Mouse (Mus musculus): Measurements from ENCODE around the gene Clip2.
"Not testable (repeated sequence)": the region's sequence is repeated elsewhere in the genome, so short reads cannot be mapped to it uniquely, and the experiment has no call there.

Clip2 gene

DNA sequence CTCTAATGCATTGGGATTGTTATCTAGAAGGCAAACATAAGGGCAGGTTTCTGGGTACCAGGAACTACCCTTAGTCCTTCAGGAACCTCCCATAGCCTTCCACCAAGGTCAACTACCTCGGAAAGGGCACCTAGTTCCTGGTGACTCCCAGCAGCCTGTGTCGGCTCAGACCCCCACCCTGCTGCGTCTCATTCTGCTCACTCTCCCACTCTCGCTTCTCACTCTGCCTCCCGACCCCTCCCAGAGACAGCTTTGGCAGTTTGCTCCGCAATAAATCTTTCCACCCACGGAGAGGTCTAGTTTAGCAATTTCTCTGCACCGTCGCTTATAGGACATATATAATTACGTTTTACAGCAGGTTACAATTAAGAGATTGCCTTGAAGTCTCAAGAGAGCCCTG is 64.2 kb downstream of the Clip2 start:
- no peak for DNase-seq

DNA sequence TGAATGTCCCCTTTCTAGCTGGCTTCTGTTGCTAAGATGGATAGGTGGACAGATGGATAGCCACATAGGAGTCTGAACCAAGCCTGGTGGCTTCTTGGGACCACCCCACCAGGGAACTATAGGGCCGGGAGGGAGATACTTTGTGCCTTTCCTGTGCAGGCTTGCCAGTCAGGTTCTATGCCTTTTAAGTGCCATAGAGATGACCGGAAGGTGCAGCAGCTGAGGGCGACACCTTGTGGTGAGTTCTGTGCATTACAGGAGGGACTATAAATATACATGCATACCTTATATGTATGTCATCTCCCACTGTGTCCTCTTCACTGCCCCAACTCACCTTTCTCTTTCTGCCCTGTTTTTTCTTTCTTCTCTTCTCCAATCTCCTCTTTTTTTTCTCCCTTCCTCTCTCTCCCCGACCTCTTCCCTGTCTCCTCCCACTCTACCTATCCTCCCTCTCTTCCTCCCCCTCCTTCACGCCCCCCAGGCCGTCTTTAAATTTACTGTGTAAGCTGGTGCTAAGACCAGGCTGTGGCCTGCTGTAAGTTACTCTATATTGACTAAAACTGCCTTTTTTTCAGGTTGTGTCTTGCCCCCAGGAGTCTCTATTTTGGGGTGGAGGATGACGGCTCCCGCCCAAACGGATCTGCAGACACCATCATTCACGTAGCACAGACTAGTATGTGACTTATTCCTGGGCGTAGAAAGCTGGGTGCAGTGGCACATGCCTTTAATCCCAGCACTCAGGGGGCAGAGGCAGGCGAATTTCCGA is 66.2 kb downstream of the Clip2 start:
- peak; percentile 71 to 85 for DNase-seq

DNA sequence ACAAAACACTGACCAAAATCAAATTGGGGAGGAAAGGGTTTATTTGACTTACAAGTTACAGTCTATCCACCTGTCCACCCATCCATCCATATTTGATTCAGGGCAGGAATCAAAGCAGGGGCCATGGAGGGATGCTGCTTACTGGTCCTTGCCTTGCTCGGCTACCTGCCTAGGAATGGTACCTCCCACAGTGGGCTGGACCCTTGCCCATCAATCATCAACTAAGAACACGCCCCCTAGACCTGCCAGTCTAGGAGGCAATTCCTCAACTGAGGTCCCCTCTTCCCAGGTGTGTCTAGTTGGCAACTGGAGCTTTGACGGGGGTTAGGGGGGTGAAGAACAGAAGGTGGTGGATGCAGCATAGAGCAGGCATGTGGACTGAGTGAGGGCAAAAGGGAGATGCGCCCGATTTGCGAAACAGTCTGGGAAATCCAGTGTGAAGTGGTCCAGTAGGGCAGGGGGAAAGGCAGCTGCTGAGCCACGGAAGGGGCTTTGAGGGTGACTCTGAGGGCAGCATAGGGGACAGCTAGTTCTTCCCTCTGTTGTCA is 67.0 kb downstream of the Clip2 start:
- DNase-seq, result no peak

DNA sequence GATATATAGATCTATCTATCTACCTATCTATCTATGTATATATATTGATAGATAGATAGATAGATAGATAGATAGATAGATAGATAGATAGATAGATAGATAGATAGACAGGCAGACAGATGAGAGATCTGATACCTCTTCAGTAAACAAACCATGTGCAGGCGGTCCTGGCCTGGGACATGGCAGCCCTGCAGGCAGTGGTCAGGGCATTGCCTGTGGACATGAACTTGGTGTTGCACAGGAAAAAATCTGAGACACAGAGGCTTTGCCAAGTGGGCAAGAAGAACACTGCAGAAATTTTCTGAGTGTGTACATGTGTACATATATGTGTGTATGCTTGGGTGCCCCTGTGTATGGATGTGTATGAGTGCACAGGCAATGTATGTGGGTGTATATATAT is 68.9 kb downstream of the Clip2 start:
- no peak for DNase-seq

DNA sequence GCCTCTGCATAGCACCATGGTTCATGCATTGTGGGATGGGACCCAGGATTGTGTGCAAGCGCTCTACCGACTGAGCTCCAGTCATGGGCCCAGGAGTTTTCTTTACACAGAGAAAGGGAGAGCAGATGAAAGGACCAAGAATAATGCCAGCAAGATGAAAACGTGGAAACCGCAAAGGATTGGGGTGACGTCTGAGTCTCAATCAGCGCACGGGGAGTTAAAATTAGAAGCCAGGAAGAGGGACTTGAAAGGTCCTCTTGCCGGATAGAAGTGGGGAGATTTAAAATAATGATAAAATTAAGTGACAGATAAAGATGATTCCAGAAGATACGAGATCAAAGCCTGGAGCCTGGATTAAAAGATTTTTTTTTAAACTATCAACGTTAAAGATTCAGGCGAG is 69.9 kb downstream of the Clip2 start:
- no peak for DNase-seq

DNA sequence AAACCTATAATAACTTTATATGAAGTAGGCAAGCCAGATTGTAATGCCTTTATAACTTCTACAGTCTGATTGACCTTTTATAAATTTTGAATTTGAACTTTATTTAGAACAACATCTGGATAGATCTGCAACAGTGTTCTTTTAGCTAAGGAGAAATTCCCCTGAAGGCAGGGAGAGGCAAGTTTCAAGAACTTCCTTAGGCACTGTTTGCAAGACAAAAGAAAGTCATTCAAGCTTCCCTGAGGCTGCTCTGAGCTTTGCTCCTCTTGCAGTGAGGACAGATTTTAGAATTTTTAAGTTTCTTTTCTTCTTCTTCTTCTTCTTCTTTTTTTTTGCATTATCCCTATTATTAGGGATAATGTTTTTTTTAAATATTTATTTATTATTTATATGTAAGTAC is 73.3 kb downstream of the Clip2 start:
- not testable (repeated sequence) for DNase-seq

DNA sequence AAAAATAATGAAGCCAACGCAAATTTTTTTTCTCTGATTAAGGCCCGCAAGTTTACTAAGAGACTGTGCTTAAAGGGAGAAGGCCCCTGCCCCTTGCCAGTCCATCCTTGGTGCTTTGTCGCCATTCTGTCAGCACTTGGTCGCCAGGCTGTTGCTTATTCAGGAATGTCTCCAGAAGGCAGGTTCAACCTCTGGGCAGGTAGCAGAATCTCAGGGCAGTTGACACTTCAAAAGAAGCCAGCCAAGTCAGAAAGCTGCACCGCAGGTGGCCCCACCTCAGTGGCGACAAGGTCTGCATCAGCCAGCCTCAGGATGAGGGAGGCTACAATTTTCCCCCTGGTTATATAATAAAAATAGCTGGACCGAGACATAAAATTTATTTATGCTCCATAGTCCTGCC is 76.5 kb downstream of the Clip2 start:
- DNase-seq, result not testable (repeated sequence)

DNA sequence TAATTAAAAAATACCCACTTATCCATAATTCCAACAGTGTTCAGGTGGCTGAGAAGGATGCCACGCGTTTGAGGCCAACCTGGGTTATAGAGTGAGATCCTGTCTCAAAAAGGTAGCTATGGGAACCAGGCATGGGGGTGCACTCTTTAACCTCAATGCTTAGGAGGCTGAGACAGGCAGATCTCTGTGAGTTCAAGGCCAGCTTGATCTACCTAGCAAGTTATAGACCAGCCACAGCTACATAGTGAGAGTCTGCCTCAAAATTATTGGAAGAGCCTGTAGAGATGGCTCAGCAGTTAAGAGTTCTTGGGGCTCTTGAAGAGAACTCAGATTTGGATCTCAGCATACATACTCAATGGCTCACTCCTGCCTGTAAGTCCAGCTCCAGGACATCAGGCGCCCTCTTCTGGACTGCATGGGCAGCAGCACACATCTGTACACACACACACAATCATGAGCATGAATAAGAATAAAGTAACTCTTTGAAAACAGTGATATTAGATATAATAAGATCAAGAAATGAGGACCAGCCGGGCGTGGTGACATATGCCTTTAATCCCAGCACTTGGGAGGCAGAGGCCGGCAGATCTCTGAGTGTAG is 77.1 kb downstream of the Clip2 start:
- no peak for DNase-seq

DNA sequence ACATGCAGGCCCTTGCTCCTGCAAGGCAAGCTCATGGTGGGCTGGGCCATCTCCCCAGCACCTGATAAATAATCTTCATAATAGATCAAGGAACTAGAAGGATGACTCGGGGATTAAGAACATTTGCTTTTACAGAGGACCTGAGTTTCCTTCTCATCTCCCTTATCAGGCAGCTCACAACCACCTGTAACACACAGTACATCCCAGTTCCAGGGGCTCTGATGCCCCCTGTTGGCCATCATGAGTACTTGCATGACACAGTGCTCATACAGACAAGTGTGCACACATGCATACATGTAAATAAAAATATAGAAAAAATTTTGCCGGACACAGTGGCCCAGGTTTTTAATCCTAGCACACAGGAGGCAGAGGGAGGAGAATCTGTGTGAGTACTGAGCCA is 78.3 kb downstream of the Clip2 start:
- no peak for DNase-seq

DNA sequence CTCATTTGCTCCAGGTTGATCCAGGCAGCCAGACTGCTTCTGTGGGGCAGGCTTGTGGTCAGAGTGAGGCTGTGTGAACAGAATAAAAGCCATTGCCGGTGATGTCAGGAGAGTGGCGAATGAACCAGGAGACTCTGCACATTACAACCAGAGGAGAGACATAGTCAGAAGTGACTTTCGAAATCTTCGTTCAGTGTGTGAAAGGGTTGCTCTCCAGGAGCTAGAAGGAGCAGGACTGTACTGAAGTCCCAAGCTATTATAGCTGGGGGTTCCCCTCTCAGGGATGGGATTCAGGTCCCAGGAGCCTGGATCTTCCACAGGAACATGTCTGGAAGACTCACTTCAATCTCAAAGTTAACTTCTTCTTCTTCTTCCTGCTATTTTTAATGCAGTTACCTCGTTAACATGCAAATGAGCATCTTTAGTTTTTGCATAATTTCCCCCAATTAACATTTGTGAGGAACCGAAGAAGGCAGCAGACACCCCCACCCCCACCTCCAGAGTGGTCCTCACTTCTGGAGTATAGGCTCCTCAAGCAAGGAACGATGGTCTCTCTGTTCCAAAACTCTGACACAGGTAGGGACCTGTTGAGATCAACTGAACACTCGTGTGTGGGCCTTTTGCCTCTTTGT is 81.6 kb downstream of the Clip2 start:
- no peak for DNase-seq

DNA sequence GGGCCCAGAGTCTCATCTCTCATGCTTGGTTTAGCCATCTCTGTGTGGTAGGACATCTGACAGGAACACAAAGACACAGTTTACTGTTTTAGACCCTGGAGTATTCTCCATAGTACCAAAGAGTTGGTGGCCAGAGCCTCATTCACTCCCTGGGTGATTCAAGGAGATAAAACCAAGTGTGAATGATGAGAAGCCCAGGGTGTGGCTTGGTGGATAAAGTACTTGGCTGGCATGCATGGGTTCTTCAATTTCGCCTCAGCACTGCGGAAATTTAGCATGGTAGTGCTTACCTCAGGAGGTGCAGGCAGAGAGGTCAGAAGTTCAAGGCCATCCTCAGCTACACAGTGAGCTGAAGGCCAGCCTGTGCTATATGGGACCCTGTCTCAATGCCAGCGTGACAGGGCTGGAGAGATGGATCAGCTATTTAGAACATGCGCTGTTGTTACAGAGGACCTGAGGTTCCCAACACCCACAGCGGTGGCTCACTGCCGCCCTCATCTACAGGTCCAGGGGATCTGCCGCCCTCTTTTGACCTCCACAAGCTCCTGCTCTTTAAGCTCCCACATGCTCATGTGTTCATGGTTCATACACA is 82.6 kb downstream of the Clip2 start:
- no peak for DNase-seq

DNA sequence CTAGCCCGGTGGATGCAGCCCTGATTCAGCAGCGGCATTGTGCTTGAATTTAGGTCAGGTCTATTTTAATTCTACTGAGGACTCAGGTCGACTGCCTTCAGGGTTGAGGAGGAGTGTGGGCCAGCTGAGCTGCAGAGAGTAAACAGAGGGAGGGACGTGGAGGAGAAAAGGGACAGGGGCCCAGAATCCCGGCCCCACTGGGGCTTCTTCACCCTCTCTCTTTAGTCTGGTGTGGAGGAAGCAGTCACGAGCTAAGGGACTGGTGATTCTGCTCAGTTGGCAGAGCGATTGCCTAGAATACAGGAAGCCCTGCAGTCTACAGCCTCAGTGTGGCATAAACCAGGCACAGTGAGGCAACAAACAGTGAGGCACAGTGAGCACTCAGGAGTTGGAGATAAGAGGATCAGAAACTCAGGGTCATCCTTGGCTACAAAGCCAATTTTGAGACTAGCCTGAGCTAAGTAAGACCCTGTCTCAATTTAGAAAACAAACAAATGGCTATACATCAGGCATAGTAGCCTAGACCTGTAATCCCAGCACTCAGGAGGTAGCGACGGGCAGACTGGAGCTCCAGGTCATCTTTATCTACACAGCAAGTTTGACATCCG is 84.0 kb downstream of the Clip2 start:
- no peak for DNase-seq

DNA sequence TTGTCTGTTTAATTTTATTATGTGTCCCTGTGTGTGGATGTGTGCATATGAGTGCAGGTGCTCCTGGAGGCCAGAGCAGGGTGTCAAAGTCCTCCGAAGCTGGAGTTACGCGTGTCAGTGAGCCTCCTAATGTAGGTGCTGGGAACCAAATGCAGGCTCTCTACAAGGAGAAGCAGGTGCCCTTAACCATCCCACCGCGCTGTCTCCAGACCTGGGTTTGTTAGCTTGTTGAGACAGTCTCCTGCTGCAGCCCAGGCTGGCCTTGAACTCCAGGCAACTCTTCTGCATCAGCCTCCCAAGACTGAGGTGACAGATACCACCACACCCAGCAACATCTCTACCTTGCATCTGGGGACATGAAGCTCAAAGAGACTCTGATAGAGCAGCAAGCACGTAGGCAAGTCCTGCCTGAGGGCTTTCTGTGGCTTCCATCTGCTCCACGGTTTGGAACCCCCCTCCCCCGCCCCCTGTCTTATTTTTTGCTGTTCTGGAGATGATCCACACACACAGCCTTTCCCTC is 85.1 kb downstream of the Clip2 start:
- no peak for DNase-seq

DNA sequence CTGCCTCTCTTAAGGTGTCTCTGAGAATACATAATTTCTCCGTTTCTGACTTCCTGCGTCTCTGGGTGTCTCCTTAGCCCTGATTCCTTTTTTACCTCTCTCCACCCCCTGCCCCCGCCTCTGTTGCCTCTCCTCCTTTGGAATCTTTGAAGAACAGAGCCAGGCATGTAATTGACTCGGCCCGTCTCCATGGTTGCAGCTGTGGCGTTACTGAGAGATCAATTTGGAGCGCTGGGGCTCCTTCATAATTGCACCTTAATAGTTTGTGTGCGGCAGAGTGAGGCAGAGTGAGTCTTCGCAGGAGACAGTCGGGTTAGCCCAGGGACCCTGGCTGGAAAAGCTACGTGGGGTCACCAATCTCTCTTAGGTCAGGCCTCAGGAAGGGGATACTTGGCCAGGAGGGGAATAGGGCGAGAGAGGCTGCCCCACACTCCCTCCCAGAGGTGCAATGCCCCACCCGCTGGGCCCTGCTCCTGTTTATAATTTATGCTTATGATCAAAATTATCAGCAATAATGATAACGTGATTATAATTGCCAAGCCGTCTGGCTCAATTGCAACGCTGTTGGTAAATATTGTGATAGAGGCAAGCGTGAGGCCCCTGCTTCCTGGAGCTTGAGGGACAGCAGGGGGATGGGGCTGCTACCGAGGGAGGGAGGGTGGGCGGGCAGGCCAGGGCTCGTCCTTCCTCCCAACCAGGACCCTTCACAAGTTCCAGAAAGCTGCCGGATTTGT is 85.8 kb downstream of the Clip2 start:
- DNase-seq, result no peak

DNA sequence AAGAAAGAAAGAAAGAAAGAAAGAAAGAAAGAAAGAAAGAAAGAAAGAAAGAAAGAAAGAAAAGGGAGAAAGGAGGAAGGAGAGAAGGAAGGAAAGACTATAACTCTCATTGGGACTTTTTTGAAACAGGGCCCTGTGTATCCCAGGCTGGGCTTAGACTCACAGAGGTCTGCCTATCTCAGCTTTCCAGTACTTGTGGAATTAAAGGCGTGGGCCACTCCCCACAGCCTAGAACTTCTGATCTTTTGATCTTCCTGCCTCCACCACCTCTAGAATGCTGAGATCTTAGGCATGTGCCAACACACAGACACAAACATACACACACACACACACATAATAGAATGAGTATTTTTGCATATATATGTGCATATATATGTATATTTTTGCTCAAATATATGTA is 87.0 kb downstream of the Clip2 start:
- DNase-seq, result no peak

DNA sequence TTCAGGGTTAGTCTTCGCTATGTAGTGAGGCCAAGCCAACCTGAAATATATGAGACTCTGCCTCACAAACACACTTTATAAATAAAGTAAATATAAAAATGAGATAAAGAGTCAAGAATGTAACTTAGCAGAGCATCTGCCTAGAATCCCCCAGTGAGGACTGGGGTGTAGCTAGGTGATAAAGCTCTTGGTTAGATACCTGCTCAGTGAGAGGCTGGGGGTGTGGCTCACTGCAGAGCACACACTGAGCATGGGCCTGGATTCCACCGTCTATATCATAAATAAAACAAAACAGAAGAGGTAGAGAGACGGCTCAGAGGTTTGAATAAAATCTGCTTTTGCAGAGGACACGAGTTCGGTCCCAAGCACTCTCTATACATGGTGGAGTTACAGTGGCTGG is 88.0 kb downstream of the Clip2 start:
- DNase-seq, result no peak

DNA sequence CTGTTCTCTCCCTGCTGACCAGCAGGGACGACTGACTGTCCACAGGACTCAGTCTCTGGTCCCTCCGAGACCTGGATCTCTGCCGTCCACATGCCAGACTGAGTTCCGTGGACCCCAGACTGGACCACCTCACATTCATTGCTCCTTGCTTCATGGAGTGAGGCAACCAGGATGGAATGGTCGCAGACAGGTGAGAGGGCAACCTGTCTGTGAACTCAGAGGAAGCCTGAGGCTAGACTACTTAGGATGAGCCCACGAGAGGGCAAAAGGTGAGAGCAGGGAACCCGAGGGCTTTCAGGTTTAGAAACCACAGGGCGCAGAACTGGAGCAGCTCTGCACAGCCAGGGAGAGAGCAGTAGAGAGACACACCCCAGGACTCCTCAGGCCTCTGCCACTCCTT is 89.5 kb downstream of the Clip2 start:
- no peak for DNase-seq

DNA sequence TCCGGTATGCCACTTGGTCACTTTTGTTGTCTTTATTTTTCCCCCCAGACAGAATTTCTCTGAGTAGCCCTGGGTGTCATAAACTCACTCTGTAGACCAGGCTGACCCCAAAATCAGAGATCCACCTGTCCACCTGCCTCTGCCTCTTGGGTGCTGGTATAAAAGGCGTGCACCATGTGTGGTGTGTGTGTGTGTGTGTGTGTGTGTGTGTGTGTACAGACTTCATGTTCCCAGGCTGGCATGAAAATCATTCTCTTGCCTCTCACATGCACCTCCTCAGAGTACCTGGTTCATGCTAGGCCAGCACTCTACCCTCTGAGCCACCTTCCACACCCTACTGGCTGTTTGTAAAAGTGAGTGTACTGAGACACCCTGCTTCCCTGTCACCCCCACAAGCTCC is 89.9 kb downstream of the Clip2 start:
- DNase-seq, result no peak

DNA sequence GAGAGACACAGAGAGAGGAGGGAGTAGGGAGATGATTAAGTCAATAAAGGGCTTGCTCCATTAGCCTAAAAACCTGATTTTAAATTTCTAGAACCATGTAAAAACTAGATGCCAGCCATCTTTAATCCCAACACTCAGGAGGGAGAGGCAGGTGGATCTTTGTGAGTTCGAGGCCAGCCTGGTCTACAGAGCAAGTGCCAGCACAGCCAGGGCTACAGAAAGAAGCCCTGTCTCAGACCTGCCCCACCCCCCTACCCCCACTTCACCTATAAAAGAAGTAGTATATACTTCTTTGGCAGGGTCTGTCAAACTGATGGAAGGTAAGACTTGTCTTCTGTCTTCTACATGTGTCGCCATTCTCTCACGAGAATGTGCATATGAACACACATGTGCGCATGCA is 91.7 kb downstream of the Clip2 start:
- no peak for DNase-seq

DNA sequence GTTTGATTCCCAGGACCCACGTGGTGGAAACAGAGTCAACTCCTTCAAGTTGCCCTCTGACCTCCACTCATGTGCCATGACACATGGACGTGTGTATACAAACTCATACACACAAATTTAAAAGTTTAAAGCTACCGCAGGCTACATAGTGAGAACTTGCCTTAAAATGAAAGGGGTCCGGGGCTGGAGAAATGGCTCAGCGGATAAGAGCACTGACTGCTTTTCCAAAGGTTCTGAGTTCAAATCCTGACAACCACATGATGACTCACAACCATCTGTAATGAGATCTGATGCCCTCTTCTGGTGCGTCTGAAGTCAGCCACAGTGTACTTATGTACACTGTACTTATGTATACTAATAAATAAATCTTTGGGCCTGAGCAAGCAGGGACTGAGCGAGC is 93.1 kb downstream of the Clip2 start:
- DNase-seq, result no peak

DNA sequence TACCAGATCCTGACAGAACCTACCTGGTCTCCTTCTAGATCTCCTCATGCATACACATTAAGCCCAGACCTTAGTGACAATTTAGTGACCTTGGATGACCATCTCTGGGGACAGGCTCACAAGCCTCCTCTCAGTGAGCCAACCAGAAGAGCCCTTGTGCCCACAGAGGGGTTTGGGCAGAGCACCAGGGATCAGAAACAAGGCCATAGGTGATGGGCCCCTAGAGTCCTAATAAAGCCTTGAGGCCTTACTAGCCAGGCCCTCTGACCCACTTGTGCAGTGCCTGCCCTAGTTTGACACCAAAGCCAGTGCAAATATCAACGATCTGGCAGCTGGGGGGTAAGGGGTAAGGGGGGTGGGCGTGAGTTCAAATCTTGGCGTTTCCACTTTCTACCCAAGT is 93.8 kb downstream of the Clip2 start:
- no peak for DNase-seq

DNA sequence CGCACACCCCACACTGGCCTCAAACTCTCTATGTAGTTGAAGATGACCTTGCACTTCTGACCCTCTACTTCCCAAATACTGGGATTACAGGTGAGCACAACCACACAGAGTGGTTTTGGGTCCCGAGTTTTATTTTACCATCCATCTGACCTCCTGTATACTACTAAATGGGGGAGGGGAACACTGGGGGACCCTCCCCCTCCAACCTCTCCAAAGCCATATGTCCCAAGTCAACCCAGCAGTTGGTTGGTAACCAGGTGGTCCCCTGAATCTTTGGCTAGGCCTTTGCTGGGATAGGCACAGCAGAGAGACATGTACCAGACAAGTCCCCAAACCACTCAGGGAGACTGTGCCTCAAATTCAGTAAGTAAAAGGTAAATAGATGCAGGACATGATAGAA is 94.9 kb downstream of the Clip2 start:
- no peak for DNase-seq

Measured in cerebellum, postnatal 25 days (tissue).